Mouse (Mus musculus): Measurements from ENCODE around the gene Lins1. TPM values are rescaled to one million over a fixed set of nuclear protein-coding genes. Genes with fewer than 3 reads are reported as not detected.

Gene Lins1
- total and polyA plus RNA-seq, 3 experiments, result 8.3 to 15.9 (median 9.8) TPM

- Histone ChIP-seq H3K9me3 (replicated peaks; ENCODE audit: low read length) (no peaks in the 10 kb centered on the region), H3K9ac (ENCODE audit: insufficient read depth, low read depth) (peak overlapping the region; percentile 88), H3K4me1 (ENCODE audit: control insufficient read depth in 1 of 2, insufficient read depth in 2 of 2) (peaks cover 0 to 20% of the 10 kb centered on the region in 2 experiments; a peak in 2 of 4 replicates), H3K27ac (ENCODE audit: insufficient read depth, low read depth) (no peak overlapping the region), H3K36me3 (replicated peaks in 1 of 2; ENCODE audit: control insufficient read depth in 1 of 2, insufficient read depth in 1 of 2, low read length in 1 of 2) (peaks cover 0 to 16% of the 10 kb centered on the region in 2 experiments), H3K4me3 (replicated peaks in 1 of 3; ENCODE audit: low read depth in 2 of 3, low read length in 2 of 3, poor library complexity in 1 of 3) (peak overlapping the region; percentile 69 to 86 (median 84)), H3K79me2 (replicated peaks; ENCODE audit: control insufficient read depth, extremely low read depth, insufficient read depth, poor library complexity, severe bottlenecking) (peaks cover 3% of the 10 kb centered on the region; the same call in 1 of the 2 replicates), H3K27me3 (replicated peaks) (no peaks in the 10 kb centered on the region), H3K4me2 (ENCODE audit: insufficient read depth, low read depth, poor library complexity, severe bottlenecking) (peak overlapping the region; percentile 53)
- in situ Hi-C loops (cut with MboI; ENCODE audit: low pct_ligation_motif_present, low pct_unique_long_range_greater_than_20kb, low sequenced_read_pairs) (no loop called here), dilution Hi-C loops (cut with MboI; ENCODE audit: extremely low pct_ligation_motif_present, extremely low pct_unique_long_range_greater_than_20kb, low sequenced_read_pairs) (no loop called here)
- no peak for DNase-seq (ENCODE audit: extremely low read depth)
- no peak for TF ChIP-seq CHD1 (IDR thresholded peaks at IDR 0.05; ENCODE audit: low read depth, low read length)
- TF ChIP-seq RAD21 (IDR thresholded peaks at IDR 0.05; ENCODE audit: low read depth, low read length), result no peak
- TF ChIP-seq ZMIZ1 (IDR thresholded peaks at IDR 0.05; ENCODE audit: low read depth, low read length), result no peak
- TF ChIP-seq EP300 (IDR thresholded peaks at IDR 0.05; ENCODE audit: low read length), result no peak
- TF ChIP-seq KAT2A (IDR thresholded peaks at IDR 0.05; ENCODE audit: insufficient replicate concordance, low read length), result no peak
- TF ChIP-seq ZC3H11A (IDR thresholded peaks at IDR 0.05; ENCODE audit: low read depth, low read length), result no peak
- TF ChIP-seq JUN (IDR thresholded peaks at IDR 0.05; ENCODE audit: insufficient read depth, low read depth, low read length), result no peak
- no peak for TF ChIP-seq GABPA (IDR thresholded peaks at IDR 0.05; ENCODE audit: insufficient replicate concordance, low read depth, low read length)
- TF ChIP-seq BHLHE40 (IDR thresholded peaks at IDR 0.05; ENCODE audit: low read depth, low read length), result no peak
- TF ChIP-seq TBP (conservative IDR thresholded peaks at IDR 0.05; ENCODE audit: low read depth, low read length), result no peak
- TF ChIP-seq SIN3A (IDR thresholded peaks at IDR 0.05; ENCODE audit: low read length), result no peak
Observed at GRCm38 (mm10) chr7:66688721-66689120, 968 bp upstream of the Lins1 start.

- H3K4me3 ChIP-seq (replicated peaks in 1 of 3; ENCODE audit: low read depth in 2 of 3, low read length in 2 of 3, poor library complexity in 1 of 3), result peak within 1 kb of the TSS; percentile 69 to 96 (median 86)
Observed at GRCm38 (mm10) chr7:66689294-66689619, 432 bp upstream of the Lins1 start, which contains the start of gene Asb7. Gene Asb7, minus strand, starts transcription at chr7:66689596.

GRCm38 (mm10) chr7:66694467-66694866 lies 4.8 kb downstream of the Lins1 start:
- no peak for DNase-seq (ENCODE audit: extremely low read depth)
- no peak overlapping the region for H3K27ac ChIP-seq (ENCODE audit: insufficient read depth, low read depth)
- in situ Hi-C loops (cut with MboI; ENCODE audit: low pct_ligation_motif_present, low pct_unique_long_range_greater_than_20kb, low sequenced_read_pairs) (no loop called here), dilution Hi-C loops (cut with MboI; ENCODE audit: extremely low pct_ligation_motif_present, extremely low pct_unique_long_range_greater_than_20kb, low sequenced_read_pairs) (no loop called here)
- TF ChIP-seq GABPA (IDR thresholded peaks at IDR 0.05; ENCODE audit: insufficient replicate concordance, low read depth, low read length) (no peak), MAX (IDR thresholded peaks at IDR 0.05; ENCODE audit: low read length) (no peak), JUND (conservative IDR thresholded peaks at IDR 0.05; ENCODE audit: low read depth, low read length) (no peak), ZKSCAN1 (IDR thresholded peaks at IDR 0.05; ENCODE audit: borderline replicate concordance, low read depth, low read length) (no peak), BHLHE40 (IDR thresholded peaks at IDR 0.05; ENCODE audit: low read depth, low read length) (no peak), CTCF (conservative IDR thresholded peaks at IDR 0.05 in 1 of 2, IDR thresholded peaks at IDR 0.05 in 1 of 2; ENCODE audit: low read depth in 2 of 2, low read length in 2 of 2) (no peak), MAFK (IDR thresholded peaks at IDR 0.05; ENCODE audit: insufficient replicate concordance, low read length) (no peak), HCFC1 (IDR thresholded peaks at IDR 0.05; ENCODE audit: low read depth, low read length) (no peak), RCOR1 (conservative IDR thresholded peaks at IDR 0.05; ENCODE audit: low read depth, low read length) (no peak), CHD1 (IDR thresholded peaks at IDR 0.05; ENCODE audit: low read depth, low read length) (no peak), JUN (IDR thresholded peaks at IDR 0.05; ENCODE audit: insufficient read depth, low read depth, low read length) (no peak)
- H3K9me3 ChIP-seq (replicated peaks; ENCODE audit: low read length), result no peaks in the 10 kb centered on the region
- H3K4me1 ChIP-seq (ENCODE audit: control insufficient read depth in 1 of 2, insufficient read depth in 2 of 2), result peaks cover 0 to 12% of the 10 kb centered on the region in 2 experiments; a peak in 2 of 4 replicates
- no peak overlapping the region for H3K4me2 ChIP-seq (ENCODE audit: insufficient read depth, low read depth, poor library complexity, severe bottlenecking)
- H3K27me3 ChIP-seq (replicated peaks), result no peaks in the 10 kb centered on the region
- no peak overlapping the region for H3K4me3 ChIP-seq (replicated peaks in 1 of 3; ENCODE audit: low read depth in 2 of 3, low read length in 2 of 3, poor library complexity in 1 of 3)
- H3K36me3 ChIP-seq (replicated peaks in 1 of 2; ENCODE audit: control insufficient read depth in 1 of 2, insufficient read depth in 1 of 2, low read length in 1 of 2), result peaks cover 0 to 32% of the 10 kb centered on the region in 2 experiments
- H3K79me2 ChIP-seq (replicated peaks; ENCODE audit: control insufficient read depth, extremely low read depth, insufficient read depth, poor library complexity, severe bottlenecking), result 0 out of 2 replicates have a peak, but pooled peaks cover 3% of the 10 kb centered on the region
- no peak overlapping the region for H3K9ac ChIP-seq (ENCODE audit: insufficient read depth, low read depth)

More at GRCm38 (mm10) chr7:66689294-66689619, 432 bp upstream of the Lins1 start, which contains the start of gene Asb7:
- Histone ChIP-seq H3K9ac (ENCODE audit: insufficient read depth, low read depth) (peak within 1 kb of the TSS; percentile 88), H3K4me2 (ENCODE audit: insufficient read depth, low read depth, poor library complexity, severe bottlenecking) (peak within 1 kb of the TSS; percentile 94), H3K79me2 (replicated peaks; ENCODE audit: control insufficient read depth, extremely low read depth, insufficient read depth, poor library complexity, severe bottlenecking) (peaks cover 3% of the 10 kb centered on the region; the same call in 1 of the 2 replicates), H3K9me3 (replicated peaks; ENCODE audit: low read length) (no peaks in the 10 kb centered on the region), H3K4me1 (ENCODE audit: control insufficient read depth in 1 of 2, insufficient read depth in 2 of 2) (peaks cover 0 to 20% of the 10 kb centered on the region in 2 experiments; a peak in 2 of 4 replicates), H3K27ac (ENCODE audit: insufficient read depth, low read depth) (peak within 1 kb of the TSS; percentile 34), H3K36me3 (replicated peaks in 1 of 2; ENCODE audit: control insufficient read depth in 1 of 2, insufficient read depth in 1 of 2, low read length in 1 of 2) (peaks cover 0 to 17% of the 10 kb centered on the region in 2 experiments), H3K27me3 (replicated peaks) (no peaks in the 10 kb centered on the region)
- TF ChIP-seq MAFK (IDR thresholded peaks at IDR 0.05; ENCODE audit: insufficient replicate concordance, low read length) (no peak), NRF1 (IDR thresholded peaks at IDR 0.05; ENCODE audit: low read depth, low read length) (peak; percentile 36; the same call in 1 of the 2 replicates), CHD2 (IDR thresholded peaks at IDR 0.05; ENCODE audit: low read length) (peak; percentile 75), GABPA (IDR thresholded peaks at IDR 0.05; ENCODE audit: insufficient replicate concordance, low read depth, low read length) (no peak), TCF12 (IDR thresholded peaks at IDR 0.05; ENCODE audit: low read depth, low read length) (peak; percentile 24; the same call in 1 of the 2 replicates)
- in situ Hi-C loops (cut with MboI; ENCODE audit: low pct_ligation_motif_present, low pct_unique_long_range_greater_than_20kb, low sequenced_read_pairs), result no loop called here
- dilution Hi-C loops (cut with MboI; ENCODE audit: extremely low pct_ligation_motif_present, extremely low pct_unique_long_range_greater_than_20kb, low sequenced_read_pairs), result no loop called here
- no peak for DNase-seq (ENCODE audit: extremely low read depth)
